ENCODE assay signal across 8 mouse cellular contexts in the genomic region with DNA sequence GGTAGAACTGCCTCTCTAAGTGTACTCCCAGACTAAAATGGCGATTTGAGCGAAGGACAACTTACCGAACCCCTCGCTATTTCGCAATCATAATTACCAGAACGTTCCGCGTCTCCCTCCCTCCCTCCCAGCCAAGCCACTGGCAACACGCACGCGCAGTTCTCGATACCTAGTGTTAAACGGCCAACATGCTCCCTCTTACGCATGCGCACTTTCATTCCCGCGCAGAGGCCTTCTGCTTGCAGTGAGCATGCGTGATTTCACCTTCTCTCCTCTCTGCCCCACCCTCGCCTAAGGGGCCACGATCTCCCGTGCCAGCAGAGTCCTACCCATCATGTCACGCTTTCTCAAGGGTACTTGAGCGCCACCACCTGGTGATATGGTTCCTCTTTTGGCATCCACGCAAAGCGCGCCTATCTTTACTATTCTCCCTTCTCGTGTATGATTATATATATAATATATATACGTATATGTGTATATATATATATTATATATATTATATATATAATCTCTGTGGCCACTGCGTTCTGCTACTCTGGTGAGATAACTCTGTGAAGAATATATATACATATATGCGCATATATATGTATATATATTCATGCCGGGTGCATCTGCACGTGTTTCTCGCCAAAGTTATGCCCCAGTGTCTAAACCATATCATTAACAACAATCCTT. TPM values are rescaled to one million over a fixed set of nuclear protein-coding genes. Genes with fewer than 3 reads are reported as not detected.
A peak's percentile ranks its signal among the peaks of the same experiment; 100 is the strongest.
DNase-seq lines count a peak whose midpoint lies in the region; ATAC-seq lines count a peak whose summit lies in the region.

No protein-coding gene starts in this region.

- DNase-seq in adipocyte (ENCODE audit: low spot score) = peak; percentile 98
- DNase-seq in embryo, embryonic 10 days (ENCODE audit: low spot score) = peak; percentile 99
- DNase-seq in gastrocnemius, postnatal 10 days = peak; percentile 79
- peak; percentile 97 for DNase-seq in induced T-regulatory cell, adult 2 months (ENCODE audit: low read depth)
- DNase-seq in left cerebral cortex, adult 9 months (ENCODE audit: low spot score in 2 of 2) = peak; percentile 93 to 99
- peak; percentile 96 for DNase-seq in right cerebral cortex, postnatal 14 days
- DNase-seq in urinary bladder, postnatal 36 days (ENCODE audit: low spot score in 2 of 2) = peak; percentile 79 to 97

- ATAC-seq in megakaryocyte progenitor cell, adult 5-6 weeks (replicated peaks; ENCODE audit: poor library complexity) = peak; percentile 92

RNA-seq across cellular contexts. Expression of gene Zcchc13, which starts 8.0 kb away (rescaled TPM):
- not detected for total RNA-seq in gastrocnemius, postnatal 10 days (2021)
- total RNA-seq in megakaryocyte progenitor cell, adult 5-6 weeks (2015) = not detected in 2 replicates
- not detected in 2 replicates for total RNA-seq in megakaryocyte progenitor cell, adult 5-6 weeks (2017)

Comparison
In these comparisons a context has a peak if more than half of its experiments do, and no peak if none do; other contexts are left out.
1. Peak in every context shown above with its lines: DNase-seq and ATAC-seq.